Mouse (Mus musculus) ovary, adult 18-20 months (tissue): ENCODE data around the gene Slc17a2.

Experiments
- DNase-seq: peaks from one replicate; pipeline ENCODE4 v3.0.0; 2022; ENCODE audit warnings: low spot score, mixed read lengths

The Slc17a2 gene

GRCm38 (mm10) chr13:23792520-23792919 is 14.3 kb upstream of the Slc17a2 start:
- no peak for DNase-seq

- DNase-seq, result no peak
These were observed 7.4 kb upstream of the Slc17a2 start for GRCm38 (mm10) chr13:23799405-23799804.

- DNase-seq, result no peak
These were observed 2.3 kb upstream of the Slc17a2 start for GRCm38 (mm10) chr13:23804532-23804931.

- no peak for DNase-seq
These were observed 9.4 kb downstream of the Slc17a2 start for GRCm38 (mm10) chr13:23816148-23816547.

GRCm38 (mm10) chr13:23820179-23820940 is 13.6 kb downstream of the Slc17a2 start:
- no peak for DNase-seq

GRCm38 (mm10) chr13:23822213-23822612 is 15.4 kb downstream of the Slc17a2 start:
- DNase-seq, result no peak

GRCm38 (mm10) chr13:23826606-23827005 is 19.8 kb downstream of the Slc17a2 start:
- DNase-seq, result no peak

GRCm38 (mm10) chr13:23833053-23833452 is 26.3 kb downstream of the Slc17a2 start:
- DNase-seq, result no peak

- DNase-seq, result no peak
These were observed 28.0 kb downstream of the Slc17a2 start for GRCm38 (mm10) chr13:23834836-23835235.

GRCm38 (mm10) chr13:23836630-23837029 is 29.8 kb downstream of the Slc17a2 start:
- DNase-seq, result no peak

GRCm38 (mm10) chr13:23839308-23839707 is 32.5 kb downstream of the Slc17a2 start, which contains the start of gene Slc17a3:
Gene Slc17a3, plus strand, starts transcription at chr13:23839434.
- no peak for DNase-seq

GRCm38 (mm10) chr13:23845851-23846250 is 39.1 kb downstream of the Slc17a2 start:
- no peak for DNase-seq

- no peak for DNase-seq
These were observed 42.5 kb downstream of the Slc17a2 start for GRCm38 (mm10) chr13:23849299-23849698.

GRCm38 (mm10) chr13:23856401-23856800 is 49.6 kb downstream of the Slc17a2 start:
- DNase-seq, result no peak

GRCm38 (mm10) chr13:23861815-23862214 is 55.0 kb downstream of the Slc17a2 start:
- no peak for DNase-seq

GRCm38 (mm10) chr13:23864711-23865110 is 57.9 kb downstream of the Slc17a2 start:
- DNase-seq, result no peak

GRCm38 (mm10) chr13:23866086-23866710 is 59.4 kb downstream of the Slc17a2 start:
- no peak for DNase-seq

- no peak for DNase-seq
These were observed 60.2 kb downstream of the Slc17a2 start for GRCm38 (mm10) chr13:23867000-23867399.

GRCm38 (mm10) chr13:23867405-23867804 is 60.6 kb downstream of the Slc17a2 start, which contains the start of gene Slc17a1:
Gene Slc17a1, plus strand, starts transcription at chr13:23867750.
- no peak for DNase-seq

GRCm38 (mm10) chr13:23868790-23869533 is 62.2 kb downstream of the Slc17a2 start:
- no peak for DNase-seq

GRCm38 (mm10) chr13:23869996-23870395 is 63.2 kb downstream of the Slc17a2 start:
- no peak for DNase-seq

- no peak for DNase-seq
These were observed 66.3 kb downstream of the Slc17a2 start for GRCm38 (mm10) chr13:23873141-23873540.
